Mouse (Mus musculus): ENCODE measurements around the gene Ak1.

GRCm38 (mm10) chr2:32665345-32665744 lies 43.8 kb downstream of the Ak1 start:
- TF ChIP-seq CTCF (IDR thresholded peaks at IDR 0.05) (no peak), EP300 (IDR thresholded peaks at IDR 0.05) (no peak)
